Mouse (Mus musculus): ENCODE results near the gene Exoc4.

The Exoc4 gene

GRCm38 (mm10) chr6:33618590-33618989 lies 369.7 kb downstream of the Exoc4 start:
- ATAC-seq (ENCODE audit: low TSS enrichment): peak; percentile 31

- no peak for ATAC-seq (ENCODE audit: low TSS enrichment)
These were observed 371.8 kb downstream of the Exoc4 start for GRCm38 (mm10) chr6:33620701-33621100.

GRCm38 (mm10) chr6:33625931-33626330 lies 377.0 kb downstream of the Exoc4 start:
- no peak for ATAC-seq (ENCODE audit: low TSS enrichment)

- ATAC-seq (ENCODE audit: low TSS enrichment): no peak
These were observed 382.2 kb downstream of the Exoc4 start for GRCm38 (mm10) chr6:33631133-33631532.

- no peak for ATAC-seq (ENCODE audit: low TSS enrichment)
These were observed 388.3 kb downstream of the Exoc4 start for GRCm38 (mm10) chr6:33637192-33637591.

- ATAC-seq (ENCODE audit: low TSS enrichment): peak; percentile 93
These were observed 433.1 kb downstream of the Exoc4 start for GRCm38 (mm10) chr6:33681778-33682640.

GRCm38 (mm10) chr6:33683533-33683932 lies 434.6 kb downstream of the Exoc4 start:
- no peak for ATAC-seq (ENCODE audit: low TSS enrichment)

- ATAC-seq (ENCODE audit: low TSS enrichment): no peak
These were observed 436.4 kb downstream of the Exoc4 start for GRCm38 (mm10) chr6:33685321-33685720.

GRCm38 (mm10) chr6:33690601-33691000 lies 441.7 kb downstream of the Exoc4 start:
- ATAC-seq (ENCODE audit: low TSS enrichment): peak; percentile 91

- ATAC-seq (ENCODE audit: low TSS enrichment): no peak
These were observed 448.1 kb downstream of the Exoc4 start for GRCm38 (mm10) chr6:33696976-33697375.

- no peak for ATAC-seq (ENCODE audit: low TSS enrichment)
These were observed 460.0 kb downstream of the Exoc4 start for GRCm38 (mm10) chr6:33708907-33709306.

- ATAC-seq (ENCODE audit: low TSS enrichment): no peak
These were observed 460.5 kb downstream of the Exoc4 start for GRCm38 (mm10) chr6:33709340-33709739.

GRCm38 (mm10) chr6:33711742-33712141 lies 462.9 kb downstream of the Exoc4 start:
- ATAC-seq (ENCODE audit: low TSS enrichment): no peak

- no peak for ATAC-seq (ENCODE audit: low TSS enrichment)
These were observed 463.7 kb downstream of the Exoc4 start for GRCm38 (mm10) chr6:33712540-33713118.

- no peak for ATAC-seq (ENCODE audit: low TSS enrichment)
These were observed 467.5 kb downstream of the Exoc4 start for GRCm38 (mm10) chr6:33716254-33716965.

GRCm38 (mm10) chr6:33721166-33721565 lies 472.3 kb downstream of the Exoc4 start:
- no peak for ATAC-seq (ENCODE audit: low TSS enrichment)

GRCm38 (mm10) chr6:33722811-33723210 lies 473.9 kb downstream of the Exoc4 start:
- no peak for ATAC-seq (ENCODE audit: low TSS enrichment)

- peak; percentile 73 for ATAC-seq (ENCODE audit: low TSS enrichment)
These were observed 475.7 kb downstream of the Exoc4 start for GRCm38 (mm10) chr6:33724596-33724995.

GRCm38 (mm10) chr6:33727271-33727670 lies 478.4 kb downstream of the Exoc4 start:
- no peak for ATAC-seq (ENCODE audit: low TSS enrichment)

GRCm38 (mm10) chr6:33732214-33732613 lies 483.3 kb downstream of the Exoc4 start:
- no peak for ATAC-seq (ENCODE audit: low TSS enrichment)

GRCm38 (mm10) chr6:33733602-33734001 lies 484.7 kb downstream of the Exoc4 start:
- ATAC-seq (ENCODE audit: low TSS enrichment): no peak

- ATAC-seq (ENCODE audit: low TSS enrichment): no peak
These were observed 485.1 kb downstream of the Exoc4 start for GRCm38 (mm10) chr6:33734032-33734431.

- no peak for ATAC-seq (ENCODE audit: low TSS enrichment)
These were observed 490.0 kb downstream of the Exoc4 start for GRCm38 (mm10) chr6:33738857-33739291.
